Mouse (Mus musculus): ENCODE results near the gene Cfap97d1. TPM values are rescaled to one million over a fixed set of nuclear protein-coding genes. Genes with fewer than 3 reads are reported as not detected.

Gene Cfap97d1
- total RNA-seq, 2 experiments from 2014 or later: not detected

GRCm38 (mm10) chr11:102029304-102029703, 45.2 kb downstream of the Cfap97d1 start:
- intact Hi-C loops (cut with DNase I): no loop called here

GRCm38 (mm10) chr11:102029966-102030365, 45.9 kb downstream of the Cfap97d1 start:
- intact Hi-C loops (cut with DNase I): loop anchor here (10.0 kb wide), 1 partner anchor 115 kb away; no protein-coding TSS in a partner anchor
- DNase-seq: no peak

More at GRCm38 (mm10) chr11:102029304-102029703, 45.2 kb downstream of the Cfap97d1 start:
- no peak for DNase-seq

- intact Hi-C loops (cut with DNase I): loop anchor here (10.0 kb wide), 1 partner anchor 116 kb away; no protein-coding TSS in a partner anchor
- no peak for DNase-seq
Measured at GRCm38 (mm10) chr11:102031149-102031548, 47.1 kb downstream of the Cfap97d1 start.

GRCm38 (mm10) chr11:102033055-102033591, 49.0 kb downstream of the Cfap97d1 start:
- intact Hi-C loops (cut with DNase I): loop anchor here (10.0 kb wide), 1 partner anchor 118 kb away; no protein-coding TSS in a partner anchor
- no peak for DNase-seq

GRCm38 (mm10) chr11:102034887-102035286, 50.8 kb downstream of the Cfap97d1 start:
- no peak for DNase-seq
- intact Hi-C loops (cut with DNase I): loop anchor here (10.0 kb wide), 1 partner anchor 120 kb away; no protein-coding TSS in a partner anchor

- intact Hi-C loops (cut with DNase I): loop anchor here (10.0 kb wide), 1 partner anchor 121 kb away; no protein-coding TSS in a partner anchor
- DNase-seq: no peak
Measured at GRCm38 (mm10) chr11:102035456-102035960, 51.4 kb downstream of the Cfap97d1 start.

GRCm38 (mm10) chr11:102036336-102036735, 52.3 kb downstream of the Cfap97d1 start:
- intact Hi-C loops (cut with DNase I): loop anchor here (10.0 kb wide), 1 partner anchor 122 kb away; no protein-coding TSS in a partner anchor
- DNase-seq: no peak

- no peak for DNase-seq
- intact Hi-C loops (cut with DNase I): loop anchor here (10.0 kb wide), 1 partner anchor 123 kb away; no protein-coding TSS in a partner anchor
Measured at GRCm38 (mm10) chr11:102037789-102038188, 53.7 kb downstream of the Cfap97d1 start.

GRCm38 (mm10) chr11:102039487-102040137, 55.5 kb downstream of the Cfap97d1 start:
- no peak for DNase-seq
- intact Hi-C loops (cut with DNase I): loop anchor here (1.0 to 10.0 kb wide), 2 partner anchors 53 to 125 kb away; no protein-coding TSS in a partner anchor

- intact Hi-C loops (cut with DNase I): no loop called here
- peak; percentile 92 to 96 for DNase-seq
Measured at GRCm38 (mm10) chr11:102040138-102040524, 56.1 kb downstream of the Cfap97d1 start.

GRCm38 (mm10) chr11:102040646-102041045, 56.6 kb downstream of the Cfap97d1 start:
- no peak for DNase-seq
- intact Hi-C loops (cut with DNase I): no loop called here

- intact Hi-C loops (cut with DNase I): no loop called here
- DNase-seq: peak; percentile 34 to 52
Measured at GRCm38 (mm10) chr11:102041350-102041949, 57.4 kb downstream of the Cfap97d1 start, which contains the start of gene Cd300lg. Gene Cd300lg, plus strand, starts transcription at chr11:102041509.

Other genes starting within 250 kb of the Cfap97d1 start
- 1 to 10 TPM; 1.0 to 1.3 TPM for gene Etv4, start 198.9 kb upstream of the Cfap97d1 start, total RNA-seq (2021)
- gene Meox1, start 89.9 kb upstream of the Cfap97d1 start, total RNA-seq (2021): 10 to 100 TPM; 13.4 to 18.0 TPM
- 1 to 10 TPM in 1 of 2 experiments, under 1 TPM in 1; 0.68 to 1.3 TPM for gene Sost, start 17.3 kb upstream of the Cfap97d1 start, total RNA-seq (2021)
- 100 to 1,000 TPM; 130 to 137 TPM for gene Dusp3, start 2.7 kb downstream of the Cfap97d1 start, total RNA-seq (2021)
- gene Mpp3, start 44.2 kb downstream of the Cfap97d1 start, total RNA-seq (2021): 1 to 10 TPM; 4.3 to 5.2 TPM
- gene Cd300lg, start 57.2 kb downstream of the Cfap97d1 start, total RNA-seq (2021): 10 to 100 TPM; 61.8 to 69.1 TPM
- 1 to 10 TPM; 2.7 to 3.8 TPM for gene Mpp2, start 104.2 kb downstream of the Cfap97d1 start, total RNA-seq (2021)
- gene Ppy, start 117.0 kb downstream of the Cfap97d1 start, total RNA-seq (2021): not detected
- not detected for gene Pyy, start 123.6 kb downstream of the Cfap97d1 start, total RNA-seq (2021)
- not detected for gene Nags, start 161.2 kb downstream of the Cfap97d1 start, total RNA-seq (2021)
- gene Tmem101, start 172.1 kb downstream of the Cfap97d1 start, total RNA-seq (2021): 10 to 100 TPM; 14.5 TPM
- 10 to 100 TPM; 44.4 to 47.6 TPM for gene Lsm12, start 201.0 kb downstream of the Cfap97d1 start, total RNA-seq (2021)
- gene G6pc3, start 205.3 kb downstream of the Cfap97d1 start, total RNA-seq (2021): 10 to 100 TPM; 35.0 to 35.7 TPM
- 100 to 1,000 TPM; 122 to 138 TPM for gene Hdac5, start 245.9 kb downstream of the Cfap97d1 start, total RNA-seq (2021)

All from heart, postnatal 14 days (tissue).